In genomic region chr12:88445471-88445870, GRCm38 (mm10) we compare ENCODE assay signal across 15 mouse cellular contexts.
A peak's percentile ranks its signal among the peaks of the same experiment; 100 is the strongest.
DNase-seq lines count a peak whose midpoint lies in the region; TF ChIP-seq lines count a peak whose summit lies in the region.
"Had no signal": no experiment of that assay in that cellular context is flagged by ENCODE, and none has a peak within 500 bp of the region (broad histone marks: within the 10 kb centered on the region; RNA-seq: fewer than 3 reads in every experiment).

No protein-coding gene starts in this region.

- H3K4me1 ChIP-seq in bone marrow macrophage, adult 2 months (ENCODE audit: control insufficient read depth, insufficient read depth, low read length): peaks cover 10% of the 10 kb centered on the region

- H3K27me3 ChIP-seq in splenic B cell, adult 2 months (ENCODE audit: control insufficient read depth, insufficient read depth, low read length, poor library complexity, severe bottlenecking): no peaks in the 10 kb centered on the region
- H3K27me3 ChIP-seq: embryonic facial prominence, embryonic 12.5 days; heart, embryonic 13.5 days; hindbrain, embryonic 15.5 days had no signal

- no peak for TF ChIP-seq CTCF in bone marrow macrophage, adult 2 months (IDR thresholded peaks at IDR 0.05; ENCODE audit: low read depth, low read length)

- DNase-seq in A20 (ENCODE audit: low read depth, low spot score): peak; percentile 20
- peak; percentile 4 for DNase-seq in splenic B cell, adult 2 months (ENCODE audit: low read depth, low spot score)
- no peak for DNase-seq in left cerebral cortex, postnatal 36 days (ENCODE audit: low spot score in 2 of 2)
- no peak for DNase-seq in heart, adult 9 months (ENCODE audit: low spot score in 2 of 2)
- DNase-seq in layer of hippocampus, adult 9-11 months: no peak
- DNase-seq: adrenal gland, postnatal 10 days; cerebellum, adult 18-20 months; cerebellum, adult 9-11 months; gastrocnemius, postnatal 14 days; heart, postnatal 36 days had no signal

- H3K36me3 ChIP-seq in macrophage (ENCODE audit: inconsistent target): peaks cover 15% of the 10 kb centered on the region; the same call in 1 of the 2 replicates
- peaks cover 6% of the 10 kb centered on the region for H3K36me3 ChIP-seq in splenic B cell, adult 2 months (ENCODE audit: control insufficient read depth, insufficient read depth, low read length, poor library complexity, severe bottlenecking)
- H3K36me3 ChIP-seq: embryonic facial prominence, embryonic 12.5 days had no signal

- no peak for TF ChIP-seq POLR2A in bone marrow macrophage, adult 2 months (IDR thresholded peaks at IDR 0.05; ENCODE audit: borderline replicate concordance, low read depth, low read length)

- intact Hi-C loops in left cerebral cortex, postnatal 36 days (cut with DNase I): no loop called here

- no peaks in the 10 kb centered on the region for H3K79me2 ChIP-seq in macrophage (ENCODE audit: inconsistent target)

- WGBS in macrophage (ENCODE audit: missing documents): 21% methylated on average over 3 of the region's 3 CpGs

- peak overlapping the region; percentile 45 for H3K4me3 ChIP-seq in bone marrow macrophage, adult 2 months (ENCODE audit: insufficient read depth, low read length)
- no peak overlapping the region for H3K4me3 ChIP-seq in macrophage (ENCODE audit: inconsistent target)
- H3K4me3 ChIP-seq: embryonic facial prominence, embryonic 12.5 days; heart, embryonic 13.5 days; hindbrain, embryonic 15.5 days had no signal

- peak overlapping the region; percentile 44 for H3K27ac ChIP-seq in bone marrow macrophage, adult 2 months (ENCODE audit: insufficient read depth, low read depth, low read length)
- H3K27ac ChIP-seq in macrophage: peak overlapping the region; percentile 12; the same call in 1 of the 2 replicates
- H3K27ac ChIP-seq: embryonic facial prominence, embryonic 12.5 days; heart, embryonic 13.5 days; hindbrain, embryonic 15.5 days had no signal

Comparison
In these comparisons a context has a peak if more than half of its experiments do, and no peak if none do; other contexts are left out.
1. DNase-seq: peak in A20 (single experiment) and splenic B cell, adult 2 months (single experiment); none in left cerebral cortex, postnatal 36 days (0 of 2), heart, adult 9 months (0 of 2) and layer of hippocampus, adult 9-11 months (single experiment).